8 mouse cellular contexts compared by ENCODE assay signal in genomic region chr11:8664393-8664743, GRCm38 (mm10). TPM values are rescaled to one million over a fixed set of nuclear protein-coding genes. Genes with fewer than 3 reads are reported as not detected.
DNase-seq lines count a peak whose midpoint lies in the region; ATAC-seq and TF ChIP-seq lines count a peak whose summit lies in the region.

Tns3 (minus strand) TSS chr11:8664535.

- peak within 1 kb of the TSS; percentile 97 for H3K4me2 ChIP-seq in heart, embryonic 14.5 days (ENCODE audit: low read length)
- H3K4me2 ChIP-seq in liver, embryonic 15.5 days: peak within 1 kb of the TSS; percentile 76
- H3K4me2 ChIP-seq in neural tube, embryonic 13.5 days: peak within 1 kb of the TSS; percentile 78

- H3K36me3 ChIP-seq in thymus, adult 2 months (ENCODE audit: control insufficient read depth, insufficient read depth, low read length): no peaks in the 10 kb centered on the region
- H3K36me3 ChIP-seq in embryonic facial prominence, embryonic 10.5 days (replicated peaks): peaks cover 3% of the 10 kb centered on the region; the same call in 1 of the 2 replicates
- no peaks in the 10 kb centered on the region for H3K36me3 ChIP-seq in heart, embryonic 14.5 days (ENCODE audit: control insufficient read depth, insufficient read depth, low read length)
- H3K36me3 ChIP-seq in liver, embryonic 15.5 days (replicated peaks): no peaks in the 10 kb centered on the region
- H3K36me3 ChIP-seq in neural tube, embryonic 13.5 days: no peaks in the 10 kb centered on the region

- no peaks in the 10 kb centered on the region for H3K9me3 ChIP-seq in embryonic facial prominence, embryonic 10.5 days
- H3K9me3 ChIP-seq in heart, embryonic 14.5 days (ENCODE audit: control insufficient read depth, low read length): no peaks in the 10 kb centered on the region
- H3K9me3 ChIP-seq in liver, embryonic 15.5 days (replicated peaks): no peaks in the 10 kb centered on the region
- H3K9me3 ChIP-seq in neural tube, embryonic 13.5 days: no peaks in the 10 kb centered on the region

- H3K4me1 ChIP-seq in thymus, adult 2 months (replicated peaks; ENCODE audit: control insufficient read depth, insufficient read depth, low read length): peaks cover 21% of the 10 kb centered on the region
- peaks cover 65% of the 10 kb centered on the region for H3K4me1 ChIP-seq in embryonic facial prominence, embryonic 10.5 days
- H3K4me1 ChIP-seq in heart, embryonic 14.5 days (ENCODE audit: control insufficient read depth in 2 of 2, insufficient read depth in 2 of 2, low read length in 2 of 2): peaks cover 8 to 31% of the 10 kb centered on the region in 2 experiments
- H3K4me1 ChIP-seq in liver, embryonic 15.5 days (replicated peaks): peaks cover 27% of the 10 kb centered on the region
- H3K4me1 ChIP-seq in neural tube, embryonic 13.5 days (replicated peaks): peaks cover 24% of the 10 kb centered on the region

- H3K9ac ChIP-seq in heart, embryonic 14.5 days (ENCODE audit: low read length): peak within 1 kb of the TSS; percentile 94
- peak within 1 kb of the TSS; percentile 62 for H3K9ac ChIP-seq in liver, embryonic 15.5 days
- peak within 1 kb of the TSS; percentile 74 for H3K9ac ChIP-seq in neural tube, embryonic 13.5 days

- no peak for DNase-seq in thymus, adult 2 months
- no peak for DNase-seq in thymus, postnatal 36 days
- DNase-seq in embryonic facial prominence, embryonic 10.5 days (ENCODE audit: low spot score): no peak
- peak; percentile 84 for DNase-seq in kidney, postnatal 10 days

- WGBS in thymus, adult 2 months: under 1% methylated on average over 32 of the region's 37 CpGs
- WGBS in embryonic facial prominence, embryonic 10.5 days: under 1% methylated on average over 37 of the region's 37 CpGs
- WGBS in heart, embryonic 14.5 days: under 1% methylated on average over 33 of the region's 37 CpGs
- under 1% methylated on average over 37 of the region's 37 CpGs for WGBS in liver, embryonic 15.5 days (ENCODE audit: insufficient replicate concordance)
- WGBS in neural tube, embryonic 13.5 days: under 1% methylated on average over 37 of the region's 37 CpGs

- 0 out of 2 replicates have a peak, but pooled peaks have one; percentile 63 for ATAC-seq in heart, embryonic 14.5 days (ENCODE audit: insufficient number of reproducible peaks, insufficient read depth, low FRiP score, low read depth)
- peak; percentile 67 for ATAC-seq in liver, embryonic 15.5 days (ENCODE audit: insufficient read depth)
- ATAC-seq in neural tube, embryonic 13.5 days (ENCODE audit: low read depth): no peak; the same call in none of the 2 replicates
- ATAC-seq in monocyte, adult 5-6 weeks (replicated peaks; ENCODE audit: insufficient number of reproducible peaks, low FRiP score, low TSS enrichment, poor library complexity, severe bottlenecking): no peak

- no peak for TF ChIP-seq POLR2A in thymus, adult 2 months (IDR thresholded peaks at IDR 0.05; ENCODE audit: control insufficient read depth, extremely low read depth, insufficient read depth, low read length, poor library complexity)

- peak within 1 kb of the TSS; percentile 94 for H3K4me3 ChIP-seq in thymus, adult 2 months (ENCODE audit: control insufficient read depth, insufficient read depth, low read length)
- peak within 1 kb of the TSS; percentile 80 for H3K4me3 ChIP-seq in embryonic facial prominence, embryonic 10.5 days
- H3K4me3 ChIP-seq in heart, embryonic 14.5 days (ENCODE audit: control insufficient read depth in 1 of 2, insufficient read depth in 1 of 2, low read depth in 1 of 2, low read length in 2 of 2): peak within 1 kb of the TSS; percentile 74 to 94
- H3K4me3 ChIP-seq in liver, embryonic 15.5 days (replicated peaks): peak within 1 kb of the TSS; percentile 65
- H3K4me3 ChIP-seq in neural tube, embryonic 13.5 days: peak within 1 kb of the TSS; percentile 58

- no peak within 1 kb of the TSS for H3K27ac ChIP-seq in thymus, adult 2 months (ENCODE audit: control insufficient read depth, insufficient read depth, low read length)
- peak within 1 kb of the TSS; percentile 93 for H3K27ac ChIP-seq in embryonic facial prominence, embryonic 10.5 days (replicated peaks)
- peak within 1 kb of the TSS; percentile 59 to 82 for H3K27ac ChIP-seq in heart, embryonic 14.5 days (replicated peaks in 1 of 2; ENCODE audit: control insufficient read depth in 1 of 2, insufficient read depth in 1 of 2, low read depth in 2 of 2, low read length in 2 of 2)
- peak within 1 kb of the TSS; percentile 48 for H3K27ac ChIP-seq in liver, embryonic 15.5 days (replicated peaks)
- peak within 1 kb of the TSS; percentile 11; the same call in 1 of the 2 replicates for H3K27ac ChIP-seq in neural tube, embryonic 13.5 days (replicated peaks)

- no peaks in the 10 kb centered on the region for H3K27me3 ChIP-seq in thymus, adult 2 months (ENCODE audit: control insufficient read depth, insufficient read depth, low read length)
- peaks cover 22% of the 10 kb centered on the region for H3K27me3 ChIP-seq in embryonic facial prominence, embryonic 10.5 days (replicated peaks; ENCODE audit: low read depth, poor library complexity, severe bottlenecking)
- peaks cover 13% of the 10 kb centered on the region for H3K27me3 ChIP-seq in heart, embryonic 14.5 days (ENCODE audit: control insufficient read depth, insufficient read depth, low read length)
- H3K27me3 ChIP-seq in liver, embryonic 15.5 days: peaks cover 28% of the 10 kb centered on the region
- H3K27me3 ChIP-seq in neural tube, embryonic 13.5 days: peaks cover 36% of the 10 kb centered on the region

- peak; percentile 52; the same call in 1 of the 2 replicates for TF ChIP-seq CTCF in thymus, adult 2 months (IDR thresholded peaks at IDR 0.05; ENCODE audit: borderline replicate concordance, control insufficient read depth, extremely low read depth, insufficient read depth, low read length, poor library complexity)

RNA-seq across cellular contexts. Expression of gene Tns3, which starts in this region (rescaled TPM):
- 31.7 and 33.9 TPM in 2 replicates for polyA plus RNA-seq in thymus, adult 2 months (2012; rRNA removed)
- 20.2 and 23.4 TPM in 2 replicates for polyA plus RNA-seq in embryonic facial prominence, embryonic 10.5 days (2016; fragmentation: Nextera tagmentation; extraction: Ambion mirVana)
- 9.3 and 14.1 TPM in 2 replicates for polyA plus RNA-seq in heart, embryonic 14.5 days (2014; fragmentation: Nextera tagmentation; extraction: Ambion mirVana)
- polyA plus RNA-seq in liver, embryonic 15.5 days (2015; fragmentation: Nextera tagmentation; extraction: Ambion mirVana): 3.4 and 3.8 TPM in 2 replicates
- polyA plus RNA-seq in neural tube, embryonic 13.5 days (2015; fragmentation: Nextera tagmentation; extraction: Ambion mirVana): 7.9 TPM in 2 replicates
- 6.3 to 8.1 TPM (median 6.5 TPM) in 3 replicates for total RNA-seq in monocyte, adult 5-6 weeks (2017)

Comparison
In these comparisons a context has a peak if more than half of its experiments do, and no peak if none do; other contexts are left out.
1. ATAC-seq: peak in heart, embryonic 14.5 days (single experiment) and liver, embryonic 15.5 days (single experiment); none in neural tube, embryonic 13.5 days (single experiment) and monocyte, adult 5-6 weeks (single experiment).
2. Peak in every context shown above with its lines, with median percentiles within 50 percentile points of each other: H3K4me3 ChIP-seq, H3K4me2 ChIP-seq and H3K9ac ChIP-seq.